Mouse (Mus musculus) midbrain, embryonic 14.5 days (tissue): Measurements from ENCODE around the gene Tox2. TPM values are rescaled to one million over a fixed set of nuclear protein-coding genes. Genes with fewer than 3 reads are reported as not detected.
A peak's percentile ranks its signal among the peaks of the same experiment; 100 is the strongest.

ENCODE experiments used
- ATAC-seq: fragments of 200-750 bp; cut with Nextera tagmentation; 2 replicates; pipeline ENCODE4 v1.8.0; 2017; ENCODE audit warnings: moderate number of reproducible peaks, moderate library complexity; ENCODE audit not compliant: low FRiP score, low TSS enrichment
- DNase-seq: peaks from one replicate; pipeline ENCODE4 v3.0.0-alpha.2; 2015
- H3K27ac ChIP-seq: fragments of 300-500 bp; sonication (generic); replicated peaks from 2 replicates; pipeline ENCODE4 v1.5.1; 2014; ENCODE audit warnings: mild to moderate bottlenecking, low read depth, low read length, moderate library complexity
- H3K27me3 ChIP-seq: fragments of 300-500 bp; sonication (generic); 2 replicates; pipeline ENCODE4 v1.6.1; 2014; ENCODE audit warnings: low read length, control low read depth, mixed read lengths; ENCODE audit not compliant: control insufficient read depth, insufficient read depth
- H3K36me3 ChIP-seq: fragments of 300-500 bp; sonication (generic); 2 replicates; pipeline ENCODE4 v1.6.1; 2014; ENCODE audit warnings: low read length, control low read depth; ENCODE audit not compliant: control insufficient read depth, insufficient read depth
- H3K4me1 ChIP-seq: fragments of 300-500 bp; sonication (generic); 2 replicates; pipeline ENCODE4 v1.6.1; 2014; ENCODE audit warnings: mild to moderate bottlenecking, antibody characterized with exemption, low read length, control low read depth; ENCODE audit not compliant: control insufficient read depth, insufficient read depth
- H3K4me2 ChIP-seq: fragments of 300-500 bp; sonication (generic); 2 replicates; pipeline ENCODE4 v1.6.1; 2014; ENCODE audit warnings: mild to moderate bottlenecking, low read length, moderate library complexity
- H3K4me3 ChIP-seq: fragments of 300-500 bp; sonication (generic); replicated peaks from 2 replicates; pipeline ENCODE4 v1.5.1; 2014; ENCODE audit warnings: low read depth, low read length
- H3K9ac ChIP-seq: fragments of 300-500 bp; sonication (generic); replicated peaks from 2 replicates; pipeline ENCODE4 v1.6.1; 2014; ENCODE audit warnings: mild to moderate bottlenecking, low read length, moderate library complexity
- H3K9me3 ChIP-seq: fragments of 300-500 bp; sonication (generic); 2 replicates; pipeline ENCODE4 v1.6.1; 2016; ENCODE audit warnings: low read length, control low read depth, mixed read lengths; ENCODE audit not compliant: control insufficient read depth
- WGBS: fragments of 180-500 bp; shearing (Covaris S2); extraction: QIAGEN DNeasy Blood & Tissue Kit; methylation state at CpG from one replicate; pipeline ENCODE4 v1.1.7; 2014; 5-methylcytosine and 5-hydroxymethylcytosine counted together
- polyA plus RNA-seq: library from polyadenylated mRNA; unstranded; fragments of >200 nt; fragmentation: Nextera tagmentation; extraction: Ambion mirVana; gene quantifications from 2 replicates; pipeline ENCODE4 v1.2.1, GENCODE M21; 2014

The Tox2 gene
- polyA plus RNA-seq, 1 experiment from 2014 or later: 46.8 TPM

DNA sequence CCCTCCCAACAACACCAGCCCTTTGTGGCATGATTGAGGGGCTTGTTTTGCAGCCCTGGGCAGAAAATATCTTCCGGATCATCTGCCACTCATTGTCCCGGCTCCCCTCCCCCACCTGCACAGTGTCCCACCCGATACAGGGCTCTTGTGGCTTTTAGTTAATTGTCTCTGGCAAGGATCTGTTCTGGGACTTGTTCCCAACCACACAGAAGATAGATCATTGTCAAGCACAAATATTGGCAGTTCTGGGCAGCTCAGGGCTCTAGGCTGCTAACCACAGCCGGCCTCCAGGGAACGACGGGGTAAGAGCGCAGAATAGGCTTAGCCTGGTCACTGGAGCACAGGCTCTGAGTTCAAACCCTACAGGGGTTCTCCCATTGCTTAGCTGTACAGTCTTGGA is 33.1 kb downstream of the Tox2 start:
- no peak overlapping the region for H3K4me3 ChIP-seq
- no peaks in the 10 kb centered on the region for H3K9me3 ChIP-seq
- WGBS: 56% methylated on average over 7 of the region's 7 CpGs
- H3K9ac ChIP-seq: no peak overlapping the region
- H3K27me3 ChIP-seq: no peaks in the 10 kb centered on the region
- ATAC-seq (no peak), DNase-seq (peak; percentile 45)
- peaks cover 25% of the 10 kb centered on the region for H3K4me1 ChIP-seq
- no peak overlapping the region for H3K27ac ChIP-seq
- H3K4me2 ChIP-seq: no peak overlapping the region
- no peaks in the 10 kb centered on the region for H3K36me3 ChIP-seq

DNA sequence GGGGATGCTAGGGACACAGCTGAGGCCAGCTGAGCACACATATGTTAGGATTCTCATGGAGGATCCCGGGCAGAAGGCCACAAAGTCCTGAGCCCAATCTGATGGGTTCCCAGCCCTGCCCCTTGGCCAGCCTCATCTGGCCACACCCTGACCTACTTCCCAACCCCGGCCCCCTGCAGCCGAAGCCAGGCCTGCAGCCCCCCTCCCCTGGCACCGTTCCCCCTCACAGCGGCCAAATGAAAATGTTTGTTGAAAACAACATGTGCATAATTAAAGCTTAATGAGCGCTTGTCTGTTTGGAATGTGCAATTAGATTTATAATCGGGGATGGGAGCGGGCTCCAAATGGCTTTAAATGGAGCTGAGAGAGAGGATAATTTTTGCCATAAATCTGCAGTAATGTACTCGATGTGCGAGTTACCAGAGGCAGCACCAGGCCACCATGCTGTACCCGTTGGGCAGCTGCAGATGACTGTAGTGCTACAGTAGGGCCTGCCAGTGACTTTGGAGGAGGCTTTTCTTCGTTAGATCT is 35.1 kb downstream of the Tox2 start:
- no peaks in the 10 kb centered on the region for H3K27me3 ChIP-seq
- WGBS: 76% methylated on average over 12 of the region's 12 CpGs
- H3K4me3 ChIP-seq: no peak overlapping the region
- no peak overlapping the region for H3K9ac ChIP-seq
- ATAC-seq (no peak), DNase-seq (peak; percentile 40)
- peaks cover 30% of the 10 kb centered on the region for H3K4me1 ChIP-seq
- H3K36me3 ChIP-seq: no peaks in the 10 kb centered on the region
- H3K9me3 ChIP-seq: no peaks in the 10 kb centered on the region
- H3K27ac ChIP-seq: no peak overlapping the region; the same call in 1 of the 2 replicates
- no peak overlapping the region for H3K4me2 ChIP-seq

DNA sequence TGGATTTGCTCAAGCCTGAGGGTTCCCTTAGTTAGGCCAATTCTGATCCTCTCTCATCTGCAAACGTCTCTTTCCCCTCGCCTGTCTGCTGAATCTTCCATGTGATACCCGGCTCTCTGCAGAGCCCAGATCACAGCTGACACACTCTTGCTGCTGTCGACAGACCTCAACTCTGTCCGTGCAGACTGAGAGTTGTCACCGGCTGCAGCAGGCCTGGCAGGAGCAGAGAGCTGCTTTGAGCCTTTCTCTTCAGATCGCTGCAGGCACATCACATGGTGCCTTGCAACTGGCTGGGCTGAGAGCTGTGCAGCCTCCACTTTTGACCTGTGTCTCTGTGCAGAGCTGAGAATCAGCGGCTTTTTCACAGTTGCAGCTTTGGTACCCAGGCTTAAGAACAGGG is 37.0 kb downstream of the Tox2 start:
- Histone ChIP-seq H3K4me3 (no peak overlapping the region), H3K36me3 (no peaks in the 10 kb centered on the region), H3K27me3 (no peaks in the 10 kb centered on the region), H3K9ac (no peak overlapping the region; the same call in 1 of the 2 replicates), H3K4me2 (no peak overlapping the region), H3K9me3 (no peaks in the 10 kb centered on the region), H3K4me1 (peaks cover 47% of the 10 kb centered on the region), H3K27ac (peak overlapping the region; percentile 8; the same call in 1 of the 2 replicates)
- ATAC-seq (no peak), DNase-seq (no peak)
- WGBS: 56% methylated on average over 8 of the region's 8 CpGs

DNA sequence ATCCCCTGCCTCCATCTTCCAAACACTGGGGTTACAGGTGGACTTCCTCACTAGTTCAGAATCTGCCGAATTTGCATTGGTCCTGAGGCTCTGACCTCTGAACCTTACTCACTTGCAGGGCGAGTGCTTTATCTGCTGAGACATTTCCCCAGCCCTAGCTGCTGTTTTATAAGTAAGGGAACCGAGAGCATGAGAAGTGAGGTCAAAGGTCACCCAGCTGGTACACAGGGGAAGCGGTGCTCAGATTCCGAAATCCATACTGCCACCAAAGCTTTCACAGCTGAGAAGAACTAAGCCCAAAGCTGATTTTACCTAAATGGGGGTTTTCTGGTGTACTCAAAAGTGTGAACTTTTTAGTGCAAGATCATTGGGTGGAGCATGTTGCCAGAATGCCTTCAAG is 38.9 kb downstream of the Tox2 start:
- Histone ChIP-seq H3K9ac (no peak overlapping the region), H3K9me3 (no peaks in the 10 kb centered on the region), H3K36me3 (no peaks in the 10 kb centered on the region), H3K4me1 (peaks cover 46% of the 10 kb centered on the region), H3K27me3 (no peaks in the 10 kb centered on the region), H3K4me2 (no peak overlapping the region), H3K4me3 (no peak overlapping the region), H3K27ac (no peak overlapping the region)
- DNase-seq (no peak), ATAC-seq (no peak)
- WGBS: 18% methylated on average over 5 of the region's 5 CpGs

DNA sequence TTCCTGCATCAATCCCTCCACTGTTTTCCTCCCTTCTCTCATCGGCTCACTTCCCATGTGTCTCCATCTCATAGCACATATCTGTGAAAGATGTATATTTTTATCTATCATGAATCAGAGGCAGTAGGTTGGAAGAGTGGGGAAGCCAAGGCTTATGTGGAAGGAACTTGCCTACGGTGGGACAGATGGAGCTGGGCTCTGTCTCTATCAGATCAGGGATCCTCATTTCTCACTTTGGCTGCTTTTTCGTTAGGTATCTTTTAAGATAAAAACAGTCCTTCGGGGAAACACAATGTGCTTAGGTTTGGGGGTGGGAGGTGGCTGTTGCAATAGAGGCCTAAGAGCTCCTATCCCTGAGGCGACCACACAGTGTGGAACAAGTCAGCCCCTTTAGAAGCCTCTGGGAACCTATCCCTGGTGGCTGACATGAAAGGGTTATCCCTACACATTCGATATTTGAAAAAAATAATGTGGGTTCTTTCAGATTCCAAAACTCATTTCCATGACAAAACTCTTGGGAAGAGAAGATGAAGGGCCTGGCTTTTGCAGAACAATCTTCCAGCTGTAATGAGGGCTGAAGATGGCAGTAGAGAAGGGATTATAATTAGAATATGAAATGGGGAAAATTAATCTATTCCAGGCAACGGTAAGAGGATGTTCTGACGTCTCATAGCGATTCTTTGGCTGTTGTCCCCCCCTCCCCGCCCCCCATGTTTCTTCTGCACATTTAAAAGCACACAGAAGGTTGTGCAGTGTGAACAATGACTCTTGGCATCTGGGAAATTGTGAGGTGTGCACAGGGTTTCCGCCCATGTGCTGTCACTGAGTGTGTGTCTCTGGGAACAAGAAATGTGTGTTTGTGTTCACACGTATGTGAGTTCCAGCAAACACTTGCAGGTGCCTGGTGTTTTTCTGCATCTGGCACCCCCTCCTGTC is 41.3 kb downstream of the Tox2 start:
- peak overlapping the region; percentile 65 for H3K27ac ChIP-seq
- ATAC-seq (peak; percentile 48; the same call in 1 of the 2 replicates), DNase-seq (peak; percentile 37)
- 35% methylated on average over 12 of the region's 12 CpGs for WGBS
- H3K4me2 ChIP-seq: no peak overlapping the region
- no peaks in the 10 kb centered on the region for H3K9me3 ChIP-seq
- H3K9ac ChIP-seq: no peak overlapping the region
- H3K36me3 ChIP-seq: no peaks in the 10 kb centered on the region; the same call in 1 of the 2 replicates
- H3K4me1 ChIP-seq: peaks cover 41% of the 10 kb centered on the region
- no peak overlapping the region for H3K4me3 ChIP-seq
- H3K27me3 ChIP-seq: no peaks in the 10 kb centered on the region

DNA sequence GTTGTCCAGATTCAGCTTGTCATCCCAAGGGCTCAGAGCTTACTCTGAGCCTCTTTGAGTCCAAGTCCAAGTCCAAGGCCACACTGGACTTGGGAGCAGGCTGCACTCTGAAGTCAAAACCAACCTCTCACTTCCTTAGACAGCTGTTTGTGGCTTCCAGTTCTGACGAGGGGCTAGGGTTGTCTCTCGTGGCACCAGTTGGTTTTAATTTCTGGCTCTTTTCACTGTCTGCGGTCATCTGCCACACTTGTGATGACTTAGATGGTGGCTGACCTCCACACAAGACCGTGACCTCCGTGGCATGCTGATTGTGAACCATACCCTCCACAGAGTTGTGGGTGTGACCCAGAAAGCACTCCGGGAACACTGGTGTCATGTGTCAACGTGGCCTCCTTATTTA is 46.0 kb downstream of the Tox2 start:
- DNase-seq (no peak), ATAC-seq (no peak)
- H3K36me3 ChIP-seq: no peaks in the 10 kb centered on the region; the same call in 1 of the 2 replicates
- no peak overlapping the region for H3K27ac ChIP-seq
- H3K4me3 ChIP-seq: no peak overlapping the region
- H3K27me3 ChIP-seq: no peaks in the 10 kb centered on the region
- no peak overlapping the region for H3K4me2 ChIP-seq
- H3K4me1 ChIP-seq: peaks cover 24% of the 10 kb centered on the region
- no peaks in the 10 kb centered on the region for H3K9me3 ChIP-seq
- 93% methylated on average over 7 of the region's 7 CpGs for WGBS
- no peak overlapping the region for H3K9ac ChIP-seq

DNA sequence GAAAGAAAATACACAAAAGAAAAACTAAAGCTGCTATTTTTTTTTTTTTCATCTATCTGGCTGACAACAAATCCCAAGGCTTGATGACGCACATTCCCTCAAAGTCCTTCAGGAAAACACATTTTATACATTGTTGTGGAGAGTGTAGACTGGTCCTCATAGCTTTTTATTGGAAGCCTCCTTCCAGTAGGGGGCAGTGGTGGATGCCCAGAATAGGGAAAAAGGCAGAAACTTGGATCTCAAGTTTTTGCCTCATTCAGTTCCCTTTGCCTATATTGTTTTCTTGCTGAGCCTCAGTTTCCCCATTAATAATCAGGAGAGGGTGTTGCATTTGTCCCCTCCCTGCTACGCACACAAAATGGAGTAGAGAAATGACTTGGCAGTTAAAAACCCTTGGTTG is 49.7 kb downstream of the Tox2 start:
- H3K9me3 ChIP-seq: no peaks in the 10 kb centered on the region
- H3K27ac ChIP-seq: peak overlapping the region; percentile 75

DNA sequence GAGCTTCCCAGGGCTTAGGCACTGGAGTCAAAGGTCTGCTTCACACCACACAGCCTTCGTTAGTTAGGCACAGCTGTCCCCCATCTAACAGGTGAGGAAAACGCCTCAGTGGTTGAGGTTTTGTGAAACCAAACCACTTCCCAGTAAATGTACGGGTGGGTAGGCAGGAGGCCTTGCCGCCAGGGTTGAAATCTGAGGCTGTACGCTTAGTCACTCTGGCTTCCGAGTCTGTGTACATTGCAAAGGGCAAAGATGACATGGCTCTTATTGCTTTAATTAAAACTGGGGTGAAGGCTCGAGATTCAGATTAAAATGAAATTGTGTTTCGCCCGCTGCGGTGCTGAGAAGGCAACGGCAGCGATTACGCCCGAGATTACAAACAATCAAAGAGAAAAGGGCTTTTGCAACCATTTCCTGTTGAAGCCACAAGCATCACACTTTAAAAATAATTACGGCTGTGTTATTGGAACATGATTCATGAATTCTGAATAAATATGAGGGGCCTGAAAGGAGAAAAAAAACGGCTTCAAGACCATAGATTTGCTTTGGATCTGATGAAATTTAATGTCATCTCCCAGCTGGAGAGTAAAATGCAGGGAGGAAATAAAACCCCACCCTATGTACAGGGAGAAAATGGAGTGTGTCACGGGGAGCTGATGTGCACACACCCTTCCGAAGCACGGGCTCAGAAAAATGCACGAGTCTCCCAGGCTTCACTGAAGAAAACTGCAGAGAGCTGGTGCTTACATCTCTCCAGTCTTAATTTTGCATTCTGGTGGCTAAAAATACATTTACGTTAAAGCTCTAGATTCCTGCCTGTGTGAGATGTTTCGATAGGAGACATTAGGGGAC is 50.5 kb downstream of the Tox2 start:
- Histone ChIP-seq H3K27me3 (no peaks in the 10 kb centered on the region), H3K4me3 (no peak overlapping the region), H3K4me2 (no peak overlapping the region), H3K9me3 (no peaks in the 10 kb centered on the region), H3K9ac (peak overlapping the region; percentile 7; the same call in 1 of the 2 replicates), H3K27ac (peak overlapping the region; percentile 75), H3K36me3 (no peaks in the 10 kb centered on the region), H3K4me1 (peaks cover 9% of the 10 kb centered on the region)
- DNase-seq (peak; percentile 55), ATAC-seq (no peak)
- 67% methylated on average over 22 of the region's 22 CpGs for WGBS

More for the DNA sequence above, 49.7 kb downstream of the Tox2 start:
- no peak overlapping the region for H3K4me3 ChIP-seq
- H3K27me3 ChIP-seq: no peaks in the 10 kb centered on the region
- H3K36me3 ChIP-seq: no peaks in the 10 kb centered on the region; the same call in 1 of the 2 replicates
- ATAC-seq (no peak), DNase-seq (peak; percentile 54)
- H3K4me1 ChIP-seq: peaks cover 9% of the 10 kb centered on the region
- 97% methylated on average over 2 of the region's 2 CpGs for WGBS
- H3K4me2 ChIP-seq: no peak overlapping the region
- no peak overlapping the region for H3K9ac ChIP-seq
